Mouse (Mus musculus): ENCODE data around the gene Ecsit. TPM values are rescaled to one million over a fixed set of nuclear protein-coding genes. Genes with fewer than 3 reads are reported as not detected.

The Ecsit gene
- polyA plus RNA-seq, 1 experiment from 2014 or later: 38.9 TPM

- no peaks in the 10 kb centered on the region for H3K9me3 ChIP-seq (replicated peaks)
- no peak overlapping the region for H3K4me3 ChIP-seq
- H3K4me1 ChIP-seq: peaks cover 7% of the 10 kb centered on the region
- DNase-seq (ENCODE audit: low spot score): no peak
- 64% methylated on average over 6 of the region's 6 CpGs for WGBS
- H3K36me3 ChIP-seq: no peaks in the 10 kb centered on the region
- no peaks in the 10 kb centered on the region for H3K27me3 ChIP-seq (ENCODE audit: low read depth, poor library complexity, severe bottlenecking)
- H3K27ac ChIP-seq: no peak overlapping the region
These were observed 49.8 kb downstream of the Ecsit start for GRCm38 (mm10) chr9:22035300-22036044.

DNA sequence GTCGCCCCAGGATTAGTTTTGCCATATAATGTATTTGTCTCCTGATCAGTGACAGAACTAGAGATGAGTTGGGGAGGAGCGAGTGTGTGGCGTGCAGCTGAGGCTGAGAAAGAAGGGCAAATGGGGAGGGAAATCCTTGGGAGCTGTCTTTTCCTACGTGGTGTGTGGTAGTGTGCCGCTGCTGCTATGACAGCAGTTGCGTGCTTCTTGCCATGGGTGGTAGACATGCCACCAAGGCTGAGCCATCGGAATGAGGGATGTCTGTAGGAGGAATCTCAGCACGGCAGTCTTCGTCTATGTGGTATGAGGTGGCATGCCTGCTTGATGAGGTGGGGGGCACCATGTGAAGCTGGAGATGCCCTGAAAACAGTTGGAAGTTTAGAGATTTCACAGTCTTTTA is 54.9 kb downstream of the Ecsit start:
- no peak overlapping the region for H3K27ac ChIP-seq
- WGBS: 93% methylated on average over 9 of the region's 9 CpGs
- no peak overlapping the region for H3K4me3 ChIP-seq
- no peak for DNase-seq (ENCODE audit: low spot score)
- no peaks in the 10 kb centered on the region for H3K9me3 ChIP-seq (replicated peaks)
- H3K27me3 ChIP-seq (ENCODE audit: low read depth, poor library complexity, severe bottlenecking): no peaks in the 10 kb centered on the region
- H3K36me3 ChIP-seq: no peaks in the 10 kb centered on the region
- peaks cover 2% of the 10 kb centered on the region for H3K4me1 ChIP-seq

DNA sequence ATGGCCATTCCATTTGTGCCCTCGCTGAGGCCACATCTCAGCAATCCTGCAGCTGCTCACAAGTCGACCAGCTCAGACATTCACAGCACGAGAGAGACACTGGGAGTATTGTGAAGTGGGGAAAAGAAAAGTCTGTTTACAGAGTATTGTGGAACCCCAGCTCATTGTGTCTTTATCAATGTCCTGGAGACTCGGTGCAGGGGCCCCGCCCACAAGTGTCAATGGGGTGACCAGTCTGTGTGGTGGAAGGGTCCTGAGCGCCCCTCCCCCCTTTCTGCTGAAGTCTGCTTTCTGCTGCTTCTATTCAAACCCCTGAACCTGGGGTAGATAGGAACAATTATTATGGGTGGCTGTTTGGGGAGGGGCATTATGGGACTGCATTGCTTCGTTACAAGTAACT is 56.8 kb downstream of the Ecsit start:
- no peaks in the 10 kb centered on the region for H3K36me3 ChIP-seq
- H3K4me3 ChIP-seq: no peak overlapping the region
- H3K4me1 ChIP-seq: peaks cover 8% of the 10 kb centered on the region
- no peak for DNase-seq (ENCODE audit: low spot score)
- no peaks in the 10 kb centered on the region for H3K9me3 ChIP-seq (replicated peaks)
- 69% methylated on average over 7 of the region's 7 CpGs for WGBS
- H3K27me3 ChIP-seq (ENCODE audit: low read depth, poor library complexity, severe bottlenecking): no peaks in the 10 kb centered on the region
- no peak overlapping the region for H3K27ac ChIP-seq

- Histone ChIP-seq H3K9me3 (replicated peaks) (no peaks in the 10 kb centered on the region), H3K27ac (no peak overlapping the region), H3K4me3 (no peak overlapping the region), H3K27me3 (ENCODE audit: low read depth, poor library complexity, severe bottlenecking) (no peaks in the 10 kb centered on the region), H3K4me1 (peaks cover 8% of the 10 kb centered on the region), H3K36me3 (no peaks in the 10 kb centered on the region)
- DNase-seq (ENCODE audit: low spot score): no peak
- 61% methylated on average over 8 of the region's 8 CpGs for WGBS
These were observed 60.6 kb downstream of the Ecsit start for GRCm38 (mm10) chr9:22024592-22024991.

Small RNAs within 50 kb of the gene (microRNA-seq; reads per million reads assigned to microRNA genes)
- gene Mir7084: not detected

Other genes starting within 250 kb of the Ecsit start
- 1.2 and 1.6 TPM in 2 replicates for gene Angptl8, start 249.9 kb downstream of the Ecsit start, polyA plus RNA-seq (2016; fragmentation: Nextera tagmentation; extraction: Ambion mirVana)
- gene Dock6, start 232.8 kb downstream of the Ecsit start, polyA plus RNA-seq (2016; fragmentation: Nextera tagmentation; extraction: Ambion mirVana): 46.0 and 52.0 TPM in 2 replicates
- gene Rab3d, start 167.2 kb downstream of the Ecsit start, polyA plus RNA-seq (2016; fragmentation: Nextera tagmentation; extraction: Ambion mirVana): 2.7 and 5.0 TPM in 2 replicates
- gene Ccdc159, start 158.0 kb downstream of the Ecsit start, polyA plus RNA-seq (2016; fragmentation: Nextera tagmentation; extraction: Ambion mirVana): 3.0 and 3.9 TPM in 2 replicates
- gene Tmem205, start 157.9 kb downstream of the Ecsit start, polyA plus RNA-seq (2016; fragmentation: Nextera tagmentation; extraction: Ambion mirVana): 31.1 and 33.5 TPM in 2 replicates
- gene Plppr2, start 148.4 kb downstream of the Ecsit start, polyA plus RNA-seq (2016; fragmentation: Nextera tagmentation; extraction: Ambion mirVana): 6.4 and 7.8 TPM in 2 replicates
- 7.3 and 8.2 TPM in 2 replicates for gene Swsap1, start 129.7 kb downstream of the Ecsit start, polyA plus RNA-seq (2016; fragmentation: Nextera tagmentation; extraction: Ambion mirVana)
- 7.6 and 8.2 TPM in 2 replicates for gene Epor, start 121.9 kb downstream of the Ecsit start, polyA plus RNA-seq (2016; fragmentation: Nextera tagmentation; extraction: Ambion mirVana)
- gene Rgl3, start 96.0 kb downstream of the Ecsit start, polyA plus RNA-seq (2016; fragmentation: Nextera tagmentation; extraction: Ambion mirVana): 5.1 and 5.7 TPM in 2 replicates
- gene Ccdc151, start 82.8 kb downstream of the Ecsit start, polyA plus RNA-seq (2016; fragmentation: Nextera tagmentation; extraction: Ambion mirVana): 2.0 TPM in 2 replicates
- gene Prkcsh, start 82.6 kb downstream of the Ecsit start, polyA plus RNA-seq (2016; fragmentation: Nextera tagmentation; extraction: Ambion mirVana): 111 and 113 TPM in 2 replicates
- gene Elavl3, start 33.4 kb downstream of the Ecsit start, polyA plus RNA-seq (2016; fragmentation: Nextera tagmentation; extraction: Ambion mirVana): 0.06 and 0.10 TPM in 2 replicates
- not detected in 2 replicates for gene Gm49318, start 14.2 kb downstream of the Ecsit start, polyA plus RNA-seq (2016; fragmentation: Nextera tagmentation; extraction: Ambion mirVana)
- gene Zfp653, start 14.1 kb downstream of the Ecsit start, polyA plus RNA-seq (2016; fragmentation: Nextera tagmentation; extraction: Ambion mirVana): 11.0 TPM in 2 replicates
- gene Cnn1, start 13.8 kb upstream of the Ecsit start, polyA plus RNA-seq (2016; fragmentation: Nextera tagmentation; extraction: Ambion mirVana): 0.89 and 2.4 TPM in 2 replicates
- 233 and 257 TPM in 2 replicates for gene Elof1, start 31.7 kb upstream of the Ecsit start, polyA plus RNA-seq (2016; fragmentation: Nextera tagmentation; extraction: Ambion mirVana)
- 16.7 and 22.9 TPM in 2 replicates for gene Acp5, start 50.3 kb upstream of the Ecsit start, polyA plus RNA-seq (2016; fragmentation: Nextera tagmentation; extraction: Ambion mirVana)
- gene Pigyl, start 71.4 kb upstream of the Ecsit start, polyA plus RNA-seq (2016; fragmentation: Nextera tagmentation; extraction: Ambion mirVana): 47.1 and 47.3 TPM in 2 replicates
- gene Zfp872, start 102.7 kb upstream of the Ecsit start, polyA plus RNA-seq (2016; fragmentation: Nextera tagmentation; extraction: Ambion mirVana): 0.10 and 0.18 TPM in 2 replicates
- 10.3 and 12.7 TPM in 2 replicates for gene Zfp809, start 140.3 kb upstream of the Ecsit start, polyA plus RNA-seq (2016; fragmentation: Nextera tagmentation; extraction: Ambion mirVana)
- gene Zfp599, start 174.5 kb upstream of the Ecsit start, polyA plus RNA-seq (2016; fragmentation: Nextera tagmentation; extraction: Ambion mirVana): 8.7 and 9.5 TPM in 2 replicates
- gene Zfp810, start 222.2 kb upstream of the Ecsit start, polyA plus RNA-seq (2016; fragmentation: Nextera tagmentation; extraction: Ambion mirVana): 23.3 and 36.1 TPM in 2 replicates